Mouse (Mus musculus): ENCODE measurements around the gene Ndufb7.

Ndufb7 gene

GRCm38 (mm10) chr8:83607661-83608397 lies 41.4 kb downstream of the Ndufb7 start, which contains the start of the genes Tecr and Dnajb1:
Tecr (minus strand) TSS chr8:83607971.
Dnajb1 (plus strand) TSS chr8:83608193.
- DNase-seq (ENCODE audit: low spot score in 2 of 2), result peak; percentile 99 to 100

- peak; percentile 80 to 86 for DNase-seq (ENCODE audit: low spot score in 2 of 2)
Measured at GRCm38 (mm10) chr8:83608398-83608829, 41.9 kb downstream of the Ndufb7 start.

- no peak for DNase-seq (ENCODE audit: low spot score in 2 of 2)
Measured at GRCm38 (mm10) chr8:83609086-83609485, 42.6 kb downstream of the Ndufb7 start.

GRCm38 (mm10) chr8:83609547-83610180 lies 43.2 kb downstream of the Ndufb7 start:
- DNase-seq (ENCODE audit: low spot score in 2 of 2), result no peak

- DNase-seq (ENCODE audit: low spot score in 2 of 2), result no peak
Measured at GRCm38 (mm10) chr8:83611921-83612320, 45.5 kb downstream of the Ndufb7 start.

GRCm38 (mm10) chr8:83613695-83614094 lies 47.2 kb downstream of the Ndufb7 start:
- DNase-seq (ENCODE audit: low spot score in 2 of 2), result no peak

GRCm38 (mm10) chr8:83616625-83617024 lies 50.2 kb downstream of the Ndufb7 start:
- no peak for DNase-seq (ENCODE audit: low spot score in 2 of 2)

- DNase-seq (ENCODE audit: low spot score in 2 of 2), result no peak
Measured at GRCm38 (mm10) chr8:83617111-83617510, 50.6 kb downstream of the Ndufb7 start.

GRCm38 (mm10) chr8:83618566-83618965 lies 52.1 kb downstream of the Ndufb7 start:
- no peak for DNase-seq (ENCODE audit: low spot score in 2 of 2)

- peak; percentile 60 to 63 for DNase-seq (ENCODE audit: low spot score in 2 of 2)
Measured at GRCm38 (mm10) chr8:83619568-83620285, 53.3 kb downstream of the Ndufb7 start.

All from urinary bladder, postnatal 36 days (tissue).